Mouse (Mus musculus) lung, embryonic 14.5 days (tissue): ENCODE measurements at regions not wholly inside any gene's neighbourhood (a gene's known extent, or its start where the extent isn't known, plus 50 kb on each side); places are given as distances from the start of the nearest gene placed in this dataset.
A peak's percentile ranks its signal among the peaks of the same experiment; 100 is the strongest.

Source experiments
- ATAC-seq: fragments of 200-750 bp; cut with Nextera tagmentation; 2 replicates; pipeline ENCODE4 v1.8.0; 2017; ENCODE audit warnings: mild to moderate bottlenecking, moderate TSS enrichment, moderate library complexity; ENCODE audit not compliant: insufficient read depth
- DNase-seq: peaks from one replicate; pipeline ENCODE4 v3.0.0-alpha.2; 2015
- H3K27ac ChIP-seq: fragments of 300-500 bp; sonication (generic); 2 replicates; pipeline ENCODE4 v1.5.1; 2014; ENCODE audit warnings: low read depth, mild to moderate bottlenecking, moderate library complexity
- H3K27me3 ChIP-seq: fragments of 300-500 bp; sonication (generic); 2 replicates; pipeline ENCODE4 v1.6.1; 2014; ENCODE audit warnings: low read length, control low read depth; ENCODE audit not compliant: insufficient read depth
- H3K36me3 ChIP-seq: fragments of 300-500 bp; sonication (generic); 2 replicates; pipeline ENCODE4 v1.6.1; 2014; ENCODE audit warnings: control low read depth; ENCODE audit not compliant: insufficient read depth
- H3K4me1 ChIP-seq: fragments of 300-500 bp; sonication (generic); 2 replicates; pipeline ENCODE4 v1.6.1; 2014; ENCODE audit warnings: antibody characterized with exemption, control low read depth; ENCODE audit not compliant: insufficient read depth
- H3K4me2 ChIP-seq: fragments of 300-500 bp; sonication (generic); 2 replicates; pipeline ENCODE4 v1.6.1; 2014; ENCODE audit warnings: mild to moderate bottlenecking
- H3K4me3 ChIP-seq: fragments of 300-500 bp; sonication (generic); 2 replicates; pipeline ENCODE4 v1.5.1; 2014; ENCODE audit warnings: low read depth, low read length
- H3K9ac ChIP-seq: fragments of 300-500 bp; sonication (generic); 2 replicates; pipeline ENCODE4 v1.6.1; 2014
- H3K9me3 ChIP-seq: fragments of 300-500 bp; sonication (generic); 2 replicates; pipeline ENCODE4 v1.6.1; 2016; ENCODE audit warnings: low read depth, low read length, control low read depth
- CTCF ChIP-seq: IDR thresholded peaks from 2 replicates; pipeline ENCODE4 v1.5.1; 2016; ENCODE audit warnings: antibody characterized with exemption, low read depth
- WGBS: fragments of 180-500 bp; shearing (Covaris S2); extraction: QIAGEN DNeasy Blood & Tissue Kit; methylation state at CpG from one replicate; pipeline ENCODE4 v1.1.7; 2014; 5-methylcytosine and 5-hydroxymethylcytosine counted together

- Histone ChIP-seq H3K27ac (no peak overlapping the region), H3K4me2 (no peak overlapping the region), H3K4me1 (no peaks in the 10 kb centered on the region), H3K27me3 (no peaks in the 10 kb centered on the region), H3K4me3 (no peak overlapping the region), H3K36me3 (no peaks in the 10 kb centered on the region), H3K9me3 (no peaks in the 10 kb centered on the region), H3K9ac (no peak overlapping the region)
- TF ChIP-seq CTCF, result no peak
- ATAC-seq, result no peak
- no peak for DNase-seq
- WGBS, result 54% methylated on average over 6 of the region's 6 CpGs
Observed at GRCm38 (mm10) chr10:126373906-126374305, 407.9 kb downstream of the Lrig3 start.

DNA sequence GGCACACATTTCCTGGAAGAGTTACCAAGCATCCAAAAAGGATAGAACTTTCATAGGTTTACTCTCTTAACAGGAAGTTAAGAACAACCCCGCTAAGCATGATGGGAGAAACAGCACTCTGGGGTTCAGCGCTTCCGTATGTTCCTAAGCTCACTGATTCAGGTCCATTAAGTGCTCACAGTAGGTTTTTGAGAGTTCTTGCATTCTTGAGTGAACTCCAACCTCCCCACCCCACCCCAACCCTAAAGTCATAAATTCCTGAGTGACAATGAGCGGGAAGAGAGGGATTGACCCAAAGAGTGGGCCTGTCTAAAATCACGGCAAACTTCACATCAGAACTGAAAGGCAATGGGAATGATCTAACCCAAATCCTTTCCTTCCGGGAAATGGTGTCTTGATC is 405.9 kb downstream of the Lrig3 start:
- H3K4me3 ChIP-seq, result no peak overlapping the region
- no peak overlapping the region for H3K4me2 ChIP-seq
- no peak for ATAC-seq
- 87% methylated on average over 6 of the region's 6 CpGs for WGBS
- no peaks in the 10 kb centered on the region for H3K36me3 ChIP-seq
- no peak for TF ChIP-seq CTCF
- DNase-seq, result no peak
- H3K4me1 ChIP-seq, result no peaks in the 10 kb centered on the region
- no peaks in the 10 kb centered on the region for H3K27me3 ChIP-seq
- no peaks in the 10 kb centered on the region for H3K9me3 ChIP-seq
- H3K27ac ChIP-seq, result no peak overlapping the region
- H3K9ac ChIP-seq, result no peak overlapping the region

- Histone ChIP-seq H3K4me3 (no peak overlapping the region), H3K4me1 (no peaks in the 10 kb centered on the region), H3K27me3 (no peaks in the 10 kb centered on the region), H3K36me3 (no peaks in the 10 kb centered on the region), H3K4me2 (no peak overlapping the region), H3K9me3 (no peaks in the 10 kb centered on the region), H3K27ac (no peak overlapping the region), H3K9ac (no peak overlapping the region)
- 64% methylated on average over 11 of the region's 11 CpGs for WGBS
- ATAC-seq (no peak), DNase-seq (no peak)
- no peak for TF ChIP-seq CTCF
Observed at GRCm38 (mm10) chr10:126349076-126349475, 383.1 kb downstream of the Lrig3 start.

DNA sequence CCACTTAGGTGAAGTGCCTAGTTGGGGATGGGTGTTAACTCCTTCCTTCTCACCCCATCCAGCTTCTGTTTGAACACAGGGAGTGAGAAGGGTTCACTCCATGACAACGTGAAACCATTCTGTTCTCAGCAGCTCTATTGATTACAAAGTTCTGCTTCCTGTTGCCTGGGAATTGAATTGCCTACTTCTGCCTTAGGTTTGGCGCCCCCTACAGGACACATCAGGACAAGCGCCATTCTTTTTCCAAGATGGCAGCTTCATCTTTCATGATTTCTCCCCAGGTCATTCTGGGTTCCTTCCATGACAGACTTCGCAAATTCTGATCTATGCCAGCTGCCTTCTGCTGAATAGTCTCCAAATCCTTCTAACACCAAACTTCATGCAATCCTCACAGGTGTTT is 371.5 kb downstream of the Lrig3 start:
- H3K27me3 ChIP-seq, result no peaks in the 10 kb centered on the region
- ATAC-seq (no peak), DNase-seq (no peak)

DNA sequence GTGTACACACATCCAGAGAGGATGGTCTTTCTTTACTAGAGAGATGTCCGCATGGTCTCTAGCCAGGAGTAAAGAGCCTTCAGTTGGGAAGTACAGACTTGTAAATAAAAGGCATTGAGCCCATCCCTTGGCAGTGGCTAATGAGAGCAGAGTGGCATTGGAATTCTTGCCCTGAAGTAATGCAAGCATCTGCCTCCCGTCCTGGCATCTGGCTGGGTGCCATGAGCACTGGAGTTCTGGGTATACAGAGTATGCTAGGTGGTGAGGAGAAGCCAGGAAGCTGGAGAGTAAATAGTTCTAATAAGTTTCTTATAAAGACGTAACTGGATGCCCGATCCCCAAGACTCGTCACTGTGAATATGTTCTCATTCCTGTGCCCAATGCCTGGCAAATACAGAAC is 367.8 kb downstream of the Lrig3 start:
- 85% methylated on average over 5 of the region's 5 CpGs for WGBS
- Histone ChIP-seq H3K4me3 (no peak overlapping the region), H3K9me3 (no peaks in the 10 kb centered on the region), H3K27me3 (no peaks in the 10 kb centered on the region), H3K4me2 (no peak overlapping the region), H3K36me3 (no peaks in the 10 kb centered on the region), H3K9ac (no peak overlapping the region), H3K27ac (no peak overlapping the region), H3K4me1 (no peaks in the 10 kb centered on the region)
- no peak for TF ChIP-seq CTCF
- DNase-seq (no peak), ATAC-seq (no peak)

More for the DNA sequence above, 371.5 kb downstream of the Lrig3 start:
- H3K4me1 ChIP-seq, result no peaks in the 10 kb centered on the region
- no peak overlapping the region for H3K4me2 ChIP-seq
- 0 out of 2 replicates have a peak, but pooled peaks cover 4% of the 10 kb centered on the region for H3K9me3 ChIP-seq
- no peak overlapping the region for H3K4me3 ChIP-seq
- H3K27ac ChIP-seq, result no peak overlapping the region
- 64% methylated on average over 4 of the region's 4 CpGs for WGBS
- no peak overlapping the region for H3K9ac ChIP-seq
- TF ChIP-seq CTCF, result peak; percentile 46
- no peaks in the 10 kb centered on the region for H3K36me3 ChIP-seq

- Histone ChIP-seq H3K27ac (no peak overlapping the region), H3K9me3 (no peaks in the 10 kb centered on the region), H3K27me3 (no peaks in the 10 kb centered on the region), H3K9ac (no peak overlapping the region), H3K4me2 (peak overlapping the region; percentile 48; the same call in 1 of the 2 replicates), H3K4me1 (no peaks in the 10 kb centered on the region), H3K36me3 (no peaks in the 10 kb centered on the region), H3K4me3 (no peak overlapping the region)
- ATAC-seq, result peak; percentile 97
- DNase-seq, result peak; percentile 95
- 6% methylated on average over 17 of the region's 17 CpGs for WGBS
- TF ChIP-seq CTCF, result peak; percentile 93
Observed at GRCm38 (mm10) chr10:126330305-126330969, 364.5 kb downstream of the Lrig3 start.

DNA sequence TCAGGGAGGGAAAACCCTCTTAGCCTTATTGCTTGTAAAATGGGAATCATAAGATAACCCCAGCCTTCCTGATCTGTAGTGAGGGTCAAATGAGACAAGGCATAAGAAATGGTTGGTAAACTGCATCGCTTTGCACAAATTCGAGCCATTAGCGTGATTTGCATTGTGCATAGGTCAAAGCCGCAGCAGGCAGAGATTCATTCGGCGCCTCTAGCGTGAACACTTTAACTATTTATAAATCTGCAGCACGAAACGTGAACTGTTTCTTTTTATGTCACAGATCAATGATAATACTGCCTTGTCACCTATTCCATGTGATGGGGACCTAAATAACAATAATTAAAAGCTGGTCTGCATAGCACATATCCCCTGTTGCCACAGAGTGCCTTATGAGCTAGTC is 354.9 kb downstream of the Lrig3 start:
- no peak overlapping the region for H3K27ac ChIP-seq
- no peak overlapping the region for H3K4me2 ChIP-seq
- no peaks in the 10 kb centered on the region for H3K36me3 ChIP-seq
- H3K4me1 ChIP-seq, result no peaks in the 10 kb centered on the region
- ATAC-seq (no peak), DNase-seq (no peak)
- H3K27me3 ChIP-seq, result no peaks in the 10 kb centered on the region
- no peak overlapping the region for H3K9ac ChIP-seq
- TF ChIP-seq CTCF, result no peak
- no peak overlapping the region for H3K4me3 ChIP-seq
- no peaks in the 10 kb centered on the region for H3K9me3 ChIP-seq
- 80% methylated on average over 9 of the region's 9 CpGs for WGBS

- H3K27me3 ChIP-seq, result no peaks in the 10 kb centered on the region
- DNase-seq, result no peak
- no peak overlapping the region for H3K27ac ChIP-seq
- no peak overlapping the region for H3K9ac ChIP-seq
- no peak for TF ChIP-seq CTCF
- H3K9me3 ChIP-seq, result no peaks in the 10 kb centered on the region
- no peaks in the 10 kb centered on the region for H3K4me1 ChIP-seq
- no peak for ATAC-seq
- WGBS, result 17% methylated on average over 10 of the region's 10 CpGs
- H3K4me3 ChIP-seq, result no peak overlapping the region
- H3K36me3 ChIP-seq, result no peaks in the 10 kb centered on the region
- H3K4me2 ChIP-seq, result no peak overlapping the region
Observed at GRCm38 (mm10) chr10:126319795-126320194, 353.8 kb downstream of the Lrig3 start.
